Mouse (Mus musculus) liver, adult 2 months (tissue): ENCODE measurements at regions not wholly inside any gene's neighbourhood (a gene's known extent, or its start where the extent isn't known, plus 50 kb on each side); places are given as distances from the start of the nearest gene placed in this dataset.

Source experiments
- CTCF ChIP-seq: fragments of 200-500 bp; IDR thresholded peaks from 2 replicates; pipeline ENCODE4 v1.5.1; 2011; ENCODE audit warnings: low read depth, low read length, control low read depth
- POLR2A ChIP-seq: fragments of 200-500 bp; IDR thresholded peaks from 2 replicates; pipeline ENCODE4 v1.6.1; 2011; ENCODE audit warnings: low read length, control low read depth; ENCODE audit not compliant: insufficient read depth; ENCODE audit errors: extremely low read depth

DNA sequence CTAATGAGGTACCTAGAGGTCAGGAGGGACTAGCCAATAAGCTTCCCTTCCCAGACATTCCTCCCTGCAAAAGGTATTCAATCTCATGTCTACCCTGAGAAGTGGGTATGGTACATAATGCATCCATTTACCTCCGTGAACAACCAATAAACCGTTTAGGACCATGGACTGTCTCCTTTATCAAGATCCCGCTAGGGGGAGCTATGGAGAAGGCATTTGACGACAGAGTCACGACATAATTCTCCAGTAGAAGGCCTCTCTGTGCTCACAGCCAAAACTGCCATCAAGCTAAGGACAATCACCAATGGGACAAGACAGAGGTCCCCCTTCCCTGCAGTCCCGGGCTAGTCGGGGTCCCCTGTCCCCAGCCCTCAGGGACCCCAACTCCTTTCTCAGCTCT, 273.5 kb upstream of the Mon1b start:
- TF ChIP-seq CTCF (no peak), POLR2A (no peak)
